Mouse (Mus musculus): ENCODE measurements around the gene Dpt. TPM values are rescaled to one million over a fixed set of nuclear protein-coding genes. Genes with fewer than 3 reads are reported as not detected.

The Dpt gene
- polyA plus RNA-seq (2015; fragmentation: Nextera tagmentation; extraction: Ambion mirVana), result 91.5 and 139 TPM in 2 replicates

DNA sequence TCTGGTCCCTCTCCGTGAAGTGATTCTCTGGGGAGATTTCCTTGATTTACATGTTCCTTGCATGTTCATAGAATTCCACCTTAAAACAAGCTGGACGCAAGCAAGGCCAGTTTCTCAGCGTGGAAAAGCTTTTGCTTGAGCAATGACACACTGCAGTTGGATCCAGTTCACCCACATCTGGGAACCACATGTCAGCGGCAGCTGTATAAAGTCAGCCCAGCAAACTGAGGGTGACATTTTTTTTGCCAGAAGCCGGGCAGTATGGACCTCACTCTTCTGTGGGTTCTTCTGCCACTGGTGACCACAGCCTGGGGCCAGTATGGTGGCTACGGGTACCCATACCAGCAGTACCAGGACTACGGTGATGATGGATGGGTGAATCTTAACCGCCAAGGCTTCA lies at the start of gene Dpt:
Dpt (plus strand) TSS at position 174 of the 400 bp plus-strand sequence.

Other genes with a start within 250 kb of the Dpt start
- gene Xcl1, start 138.9 kb downstream of the Dpt start, polyA plus RNA-seq (2015; fragmentation: Nextera tagmentation; extraction: Ambion mirVana), result not detected in 2 replicates

Measured in skeletal muscle tissue, postnatal 0 days (tissue).